Mouse (Mus musculus): Measurements from ENCODE around the gene Tango6. TPM values are rescaled to one million over a fixed set of nuclear protein-coding genes. Genes with fewer than 3 reads are reported as not detected.
A peak's percentile ranks its signal among the peaks of the same experiment; 100 is the strongest.

Gene Tango6
- polyA plus RNA-seq, 1 experiment from 2014 or later = 12.9 TPM

- H3K9me3 ChIP-seq = no peaks in the 10 kb centered on the region
- no peak for DNase-seq (ENCODE audit: low spot score)
- no peaks in the 10 kb centered on the region for H3K27me3 ChIP-seq (ENCODE audit: insufficient read depth, poor library complexity, severe bottlenecking)
- no peak overlapping the region for H3K4me3 ChIP-seq
- 72% methylated on average over 9 of the region's 9 CpGs for WGBS
- H3K27ac ChIP-seq = 0 out of 2 replicates have a peak overlapping the region, but pooled peaks have one; percentile 12
- no peaks in the 10 kb centered on the region for H3K4me1 ChIP-seq (replicated peaks)
- peaks cover 43% of the 10 kb centered on the region for H3K36me3 ChIP-seq
Measured at GRCm38 (mm10) chr8:106704901-106705321, 22.0 kb downstream of the Tango6 start.

- Histone ChIP-seq H3K36me3 (peaks cover 30% of the 10 kb centered on the region), H3K9me3 (no peaks in the 10 kb centered on the region), H3K4me3 (no peak overlapping the region), H3K27me3 (ENCODE audit: insufficient read depth, poor library complexity, severe bottlenecking) (no peaks in the 10 kb centered on the region), H3K4me1 (replicated peaks) (no peaks in the 10 kb centered on the region), H3K27ac (no peak overlapping the region)
- no peak for DNase-seq (ENCODE audit: low spot score)
- WGBS = 88% methylated on average over 6 of the region's 6 CpGs
Measured at GRCm38 (mm10) chr8:106706194-106706593, 23.3 kb downstream of the Tango6 start.

- peaks cover 4% of the 10 kb centered on the region; the same call in 1 of the 2 replicates for H3K36me3 ChIP-seq
- H3K9me3 ChIP-seq = no peaks in the 10 kb centered on the region
- WGBS = 96% methylated on average over 2 of the region's 2 CpGs
- H3K27me3 ChIP-seq (ENCODE audit: insufficient read depth, poor library complexity, severe bottlenecking) = no peaks in the 10 kb centered on the region
- no peak overlapping the region for H3K4me3 ChIP-seq
- no peak for DNase-seq (ENCODE audit: low spot score)
- no peak overlapping the region for H3K27ac ChIP-seq
- H3K4me1 ChIP-seq (replicated peaks) = no peaks in the 10 kb centered on the region
Measured at GRCm38 (mm10) chr8:106710002-106710401, 27.1 kb downstream of the Tango6 start.

GRCm38 (mm10) chr8:106712487-106712886 lies 29.6 kb downstream of the Tango6 start:
- WGBS = 78% methylated on average over 3 of the region's 3 CpGs
- peaks cover 8% of the 10 kb centered on the region; the same call in 1 of the 2 replicates for H3K36me3 ChIP-seq

GRCm38 (mm10) chr8:106714297-106714696 lies 31.4 kb downstream of the Tango6 start:
- WGBS = 87% methylated on average over 4 of the region's 4 CpGs
- H3K27me3 ChIP-seq (ENCODE audit: insufficient read depth, poor library complexity, severe bottlenecking) = no peaks in the 10 kb centered on the region
- no peak for DNase-seq (ENCODE audit: low spot score)
- no peaks in the 10 kb centered on the region for H3K9me3 ChIP-seq
- H3K4me1 ChIP-seq (replicated peaks) = peaks cover 9% of the 10 kb centered on the region; the same call in 1 of the 2 replicates
- H3K4me3 ChIP-seq = no peak overlapping the region
- H3K27ac ChIP-seq = no peak overlapping the region
- H3K36me3 ChIP-seq = peaks cover 11% of the 10 kb centered on the region

More at GRCm38 (mm10) chr8:106712487-106712886, 29.6 kb downstream of the Tango6 start:
- no peak for DNase-seq (ENCODE audit: low spot score)
- H3K4me1 ChIP-seq (replicated peaks) = no peaks in the 10 kb centered on the region
- no peaks in the 10 kb centered on the region for H3K27me3 ChIP-seq (ENCODE audit: insufficient read depth, poor library complexity, severe bottlenecking)
- H3K27ac ChIP-seq = peak overlapping the region; percentile 35; the same call in 1 of the 2 replicates
- no peaks in the 10 kb centered on the region for H3K9me3 ChIP-seq
- H3K4me3 ChIP-seq = no peak overlapping the region

- Histone ChIP-seq H3K9me3 (no peaks in the 10 kb centered on the region), H3K27me3 (ENCODE audit: insufficient read depth, poor library complexity, severe bottlenecking) (0 out of 2 replicates have a peak, but pooled peaks cover 3% of the 10 kb centered on the region), H3K4me1 (replicated peaks) (peaks cover 9% of the 10 kb centered on the region; the same call in 1 of the 2 replicates), H3K36me3 (peaks cover 29% of the 10 kb centered on the region), H3K4me3 (no peak overlapping the region), H3K27ac (no peak overlapping the region)
- DNase-seq (ENCODE audit: low spot score) = peak; percentile 68
- WGBS = 32% methylated on average over 17 of the region's 17 CpGs
Measured at GRCm38 (mm10) chr8:106718091-106718500, 35.2 kb downstream of the Tango6 start.

- DNase-seq (ENCODE audit: low spot score) = no peak
- no peak overlapping the region for H3K4me3 ChIP-seq
- H3K27me3 ChIP-seq (ENCODE audit: insufficient read depth, poor library complexity, severe bottlenecking) = peaks cover 23% of the 10 kb centered on the region
- H3K27ac ChIP-seq = no peak overlapping the region
- H3K36me3 ChIP-seq = peaks cover 40% of the 10 kb centered on the region
- peaks cover 9% of the 10 kb centered on the region; the same call in 1 of the 2 replicates for H3K4me1 ChIP-seq (replicated peaks)
- H3K9me3 ChIP-seq = no peaks in the 10 kb centered on the region
- 76% methylated on average over 8 of the region's 8 CpGs for WGBS
Measured at GRCm38 (mm10) chr8:106720921-106721320, 38.1 kb downstream of the Tango6 start.

GRCm38 (mm10) chr8:106722453-106722852 lies 39.6 kb downstream of the Tango6 start:
- H3K4me3 ChIP-seq = no peak overlapping the region
- DNase-seq (ENCODE audit: low spot score) = no peak
- peaks cover 20% of the 10 kb centered on the region for H3K4me1 ChIP-seq (replicated peaks)
- H3K9me3 ChIP-seq = peaks cover 3% of the 10 kb centered on the region; the same call in 1 of the 2 replicates
- WGBS = 82% methylated on average over 6 of the region's 6 CpGs
- H3K36me3 ChIP-seq = peaks cover 40% of the 10 kb centered on the region
- H3K27ac ChIP-seq = no peak overlapping the region
- peaks cover 26% of the 10 kb centered on the region for H3K27me3 ChIP-seq (ENCODE audit: insufficient read depth, poor library complexity, severe bottlenecking)

GRCm38 (mm10) chr8:106723921-106724320 lies 41.1 kb downstream of the Tango6 start:
- peaks cover 34% of the 10 kb centered on the region for H3K27me3 ChIP-seq (ENCODE audit: insufficient read depth, poor library complexity, severe bottlenecking)
- peaks cover 19% of the 10 kb centered on the region for H3K4me1 ChIP-seq (replicated peaks)
- peaks cover 37% of the 10 kb centered on the region for H3K36me3 ChIP-seq

GRCm38 (mm10) chr8:106726551-106726950 lies 43.7 kb downstream of the Tango6 start:
- WGBS = 82% methylated on average over 6 of the region's 6 CpGs
- DNase-seq (ENCODE audit: low spot score) = no peak
- H3K27me3 ChIP-seq (ENCODE audit: insufficient read depth, poor library complexity, severe bottlenecking) = peaks cover 55% of the 10 kb centered on the region
- peaks cover 34% of the 10 kb centered on the region for H3K36me3 ChIP-seq
- H3K4me1 ChIP-seq (replicated peaks) = peaks cover 19% of the 10 kb centered on the region
- H3K4me3 ChIP-seq = no peak overlapping the region
- H3K9me3 ChIP-seq = peaks cover 3% of the 10 kb centered on the region; the same call in 1 of the 2 replicates
- no peak overlapping the region for H3K27ac ChIP-seq

More at GRCm38 (mm10) chr8:106723921-106724320, 41.1 kb downstream of the Tango6 start:
- H3K4me3 ChIP-seq = no peak overlapping the region
- WGBS = 27% methylated on average over 2 of the region's 2 CpGs
- H3K27ac ChIP-seq = no peak overlapping the region
- H3K9me3 ChIP-seq = peaks cover 3% of the 10 kb centered on the region; the same call in 1 of the 2 replicates
- DNase-seq (ENCODE audit: low spot score) = no peak

- H3K4me3 ChIP-seq = peak overlapping the region; percentile 38
- peaks cover 3% of the 10 kb centered on the region; the same call in 1 of the 2 replicates for H3K9me3 ChIP-seq
- H3K36me3 ChIP-seq = peaks cover 34% of the 10 kb centered on the region
- H3K4me1 ChIP-seq (replicated peaks) = peaks cover 19% of the 10 kb centered on the region
- peak; percentile 78 for DNase-seq (ENCODE audit: low spot score)
- peak overlapping the region; percentile 62; the same call in 1 of the 2 replicates for H3K27ac ChIP-seq
- H3K27me3 ChIP-seq (ENCODE audit: insufficient read depth, poor library complexity, severe bottlenecking) = peaks cover 62% of the 10 kb centered on the region
- 17% methylated on average over 16 of the region's 16 CpGs for WGBS
Measured at GRCm38 (mm10) chr8:106727241-106727835, 44.5 kb downstream of the Tango6 start.

GRCm38 (mm10) chr8:106727889-106728288 lies 45.0 kb downstream of the Tango6 start:
- Histone ChIP-seq H3K27me3 (ENCODE audit: insufficient read depth, poor library complexity, severe bottlenecking) (peaks cover 62% of the 10 kb centered on the region), H3K4me1 (replicated peaks) (peaks cover 19% of the 10 kb centered on the region), H3K36me3 (peaks cover 34% of the 10 kb centered on the region), H3K9me3 (peaks cover 3% of the 10 kb centered on the region; the same call in 1 of the 2 replicates), H3K27ac (peak overlapping the region; percentile 62; the same call in 1 of the 2 replicates), H3K4me3 (peak overlapping the region; percentile 38)
- WGBS = 30% methylated on average over 1 of the region's 1 CpGs
- DNase-seq (ENCODE audit: low spot score) = no peak

- 67% methylated on average over 5 of the region's 5 CpGs for WGBS
- Histone ChIP-seq H3K27ac (no peak overlapping the region), H3K4me1 (replicated peaks) (peaks cover 4% of the 10 kb centered on the region), H3K4me3 (no peak overlapping the region), H3K36me3 (peaks cover 35% of the 10 kb centered on the region), H3K9me3 (no peaks in the 10 kb centered on the region), H3K27me3 (ENCODE audit: insufficient read depth, poor library complexity, severe bottlenecking) (peaks cover 38% of the 10 kb centered on the region)
- DNase-seq (ENCODE audit: low spot score) = no peak
Measured at GRCm38 (mm10) chr8:106732921-106733320, 50.1 kb downstream of the Tango6 start.
